Mouse (Mus musculus): ENCODE data around the gene Copg2. TPM values are rescaled to one million over a fixed set of nuclear protein-coding genes. Genes with fewer than 3 reads are reported as not detected.
"Not testable (repeated sequence)": the region's sequence is repeated elsewhere in the genome, so short reads cannot be mapped to it uniquely, and the experiment has no call there.

The Copg2 gene
- polyA plus RNA-seq, 1 experiment, result 81.8 TPM

DNA sequence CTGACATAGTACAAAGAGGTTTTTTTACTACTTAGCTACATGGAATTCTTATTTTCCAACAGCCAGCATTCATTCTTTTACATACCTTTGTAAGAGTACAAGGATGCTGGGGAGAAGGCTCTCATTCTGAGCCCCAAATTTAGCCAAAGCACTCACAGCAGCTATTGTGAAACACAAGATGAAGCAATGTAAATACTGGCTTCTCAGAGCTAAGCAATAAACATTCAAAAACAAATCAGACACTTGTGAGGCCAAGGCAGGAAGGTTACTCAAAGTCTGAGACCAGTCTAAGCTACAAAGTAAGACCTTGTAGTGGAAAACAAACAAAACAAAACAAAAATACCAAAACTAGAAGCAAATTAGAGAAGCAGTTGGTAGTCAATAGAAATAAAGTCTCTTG is 83.0 kb downstream of the Copg2 start:
- Histone ChIP-seq H3K9ac (ENCODE audit: low read depth, poor library complexity, severe bottlenecking) (no peak overlapping the region), H3K27me3 (ENCODE audit: control insufficient read depth, insufficient read depth, low read length, poor library complexity, severe bottlenecking) (no peaks in the 10 kb centered on the region), H3K9me3 (replicated peaks; ENCODE audit: control insufficient read depth, insufficient read depth, low read length, poor library complexity, severe bottlenecking) (no peaks in the 10 kb centered on the region), H3K4me1 (ENCODE audit: control insufficient read depth, insufficient read depth, low read length) (no peaks in the 10 kb centered on the region), H3K27ac (ENCODE audit: insufficient read depth, low read length) (no peak overlapping the region), H3K36me3 (ENCODE audit: control insufficient read depth, insufficient read depth, low read length, poor library complexity, severe bottlenecking) (no peaks in the 10 kb centered on the region; the same call in 1 of the 2 replicates), H3K4me3 (ENCODE audit: low read depth, low read length) (no peak overlapping the region)
- TF ChIP-seq CTCF (IDR thresholded peaks at IDR 0.05; ENCODE audit: low read depth, low read length) (no peak), POLR2A (IDR thresholded peaks at IDR 0.05; ENCODE audit: insufficient read depth, low read length) (no peak), EP300 (IDR thresholded peaks at IDR 0.05; ENCODE audit: insufficient read depth, low read depth, low read length) (no peak)

DNA sequence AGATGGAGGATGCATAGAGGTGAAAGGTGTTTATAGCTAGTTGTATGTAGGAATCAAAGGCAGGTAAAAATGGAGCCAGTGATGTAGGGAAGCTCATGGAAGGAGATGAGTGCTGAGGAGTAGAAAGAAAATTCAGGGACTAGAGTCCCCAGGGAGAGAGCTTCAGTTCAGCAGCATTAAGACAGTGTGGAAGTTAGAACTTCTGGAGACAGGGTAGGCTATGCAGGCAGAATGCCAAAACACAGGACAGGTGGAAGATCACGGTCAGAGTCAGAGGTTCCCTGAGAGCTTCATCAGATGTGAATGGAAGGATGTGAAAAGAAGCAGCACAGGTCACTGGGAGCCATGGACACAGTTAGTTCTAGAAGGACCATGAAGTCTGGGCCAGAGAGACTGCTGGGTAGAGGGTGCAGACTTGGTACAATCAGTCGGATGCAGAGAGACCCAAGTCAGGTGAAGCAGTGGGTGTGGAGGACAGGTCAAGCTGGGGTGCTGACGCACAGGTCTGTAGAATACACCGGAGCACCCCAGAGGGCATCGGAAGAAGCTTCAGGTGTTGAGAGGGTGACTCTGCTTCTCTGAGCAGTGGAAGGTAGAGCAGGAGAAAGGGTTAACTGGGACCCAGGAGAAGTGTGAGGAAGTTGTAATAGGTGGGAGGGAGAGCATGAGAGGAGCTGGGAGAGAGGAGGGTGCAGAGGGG is 91.4 kb downstream of the Copg2 start:
- Histone ChIP-seq H3K9ac (ENCODE audit: low read depth, poor library complexity, severe bottlenecking) (no peak overlapping the region), H3K9me3 (replicated peaks; ENCODE audit: control insufficient read depth, insufficient read depth, low read length, poor library complexity, severe bottlenecking) (no peaks in the 10 kb centered on the region), H3K36me3 (ENCODE audit: control insufficient read depth, insufficient read depth, low read length, poor library complexity, severe bottlenecking) (no peaks in the 10 kb centered on the region), H3K4me3 (ENCODE audit: low read depth, low read length) (no peak overlapping the region), H3K27me3 (ENCODE audit: control insufficient read depth, insufficient read depth, low read length, poor library complexity, severe bottlenecking) (no peaks in the 10 kb centered on the region), H3K4me1 (ENCODE audit: control insufficient read depth, insufficient read depth, low read length) (no peaks in the 10 kb centered on the region), H3K27ac (ENCODE audit: insufficient read depth, low read length) (no peak overlapping the region)
- TF ChIP-seq POLR2A (IDR thresholded peaks at IDR 0.05; ENCODE audit: insufficient read depth, low read length), result no peak
- TF ChIP-seq EP300 (IDR thresholded peaks at IDR 0.05; ENCODE audit: insufficient read depth, low read depth, low read length), result no peak
- TF ChIP-seq CTCF (IDR thresholded peaks at IDR 0.05; ENCODE audit: low read depth, low read length), result no peak

- H3K27ac ChIP-seq (ENCODE audit: insufficient read depth, low read length); H3K9me3 ChIP-seq (replicated peaks; ENCODE audit: control insufficient read depth, insufficient read depth, low read length, poor library complexity, severe bottlenecking); H3K9ac ChIP-seq (ENCODE audit: low read depth, poor library complexity, severe bottlenecking); H3K36me3 ChIP-seq (ENCODE audit: control insufficient read depth, insufficient read depth, low read length, poor library complexity, severe bottlenecking); H3K4me1 ChIP-seq (ENCODE audit: control insufficient read depth, insufficient read depth, low read length); H3K27me3 ChIP-seq (ENCODE audit: control insufficient read depth, insufficient read depth, low read length, poor library complexity, severe bottlenecking); H3K4me3 ChIP-seq (ENCODE audit: low read depth, low read length): not testable (repeated sequence)
These were observed 92.1 kb downstream of the Copg2 start for GRCm38 (mm10) chr6:30804389-30805052.

DNA sequence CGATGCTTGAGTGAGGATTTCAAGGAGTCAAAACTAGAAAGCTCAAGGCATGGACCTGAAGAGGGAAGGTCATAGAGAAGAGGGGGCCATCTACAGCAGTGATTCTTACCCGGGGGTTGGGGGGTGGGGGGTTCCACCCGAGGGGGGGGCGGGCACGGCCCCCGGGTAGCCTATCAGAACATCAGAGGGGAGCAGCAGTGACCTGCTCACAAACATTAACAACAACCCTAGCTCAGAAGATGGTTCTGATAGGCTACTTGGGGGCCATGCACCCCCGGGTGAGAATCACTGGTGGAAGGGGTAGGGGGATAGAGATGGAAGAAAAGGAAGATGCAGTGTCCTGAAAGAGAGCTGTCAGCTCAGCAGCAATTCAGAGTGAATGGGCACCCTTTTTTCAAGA is 93.7 kb downstream of the Copg2 start:
- H3K27me3 ChIP-seq (ENCODE audit: control insufficient read depth, insufficient read depth, low read length, poor library complexity, severe bottlenecking); H3K4me1 ChIP-seq (ENCODE audit: control insufficient read depth, insufficient read depth, low read length); H3K9ac ChIP-seq (ENCODE audit: low read depth, poor library complexity, severe bottlenecking); H3K4me3 ChIP-seq (ENCODE audit: low read depth, low read length); H3K27ac ChIP-seq (ENCODE audit: insufficient read depth, low read length); H3K36me3 ChIP-seq (ENCODE audit: control insufficient read depth, insufficient read depth, low read length, poor library complexity, severe bottlenecking); H3K9me3 ChIP-seq (replicated peaks; ENCODE audit: control insufficient read depth, insufficient read depth, low read length, poor library complexity, severe bottlenecking): not testable (repeated sequence)

GRCm38 (mm10) chr6:30751209-30751608 is 145.4 kb downstream of the Copg2 start:
- no peak overlapping the region for H3K4me3 ChIP-seq (ENCODE audit: low read depth, low read length)
- no peak overlapping the region for H3K9ac ChIP-seq (ENCODE audit: low read depth, poor library complexity, severe bottlenecking)
- H3K27ac ChIP-seq (ENCODE audit: insufficient read depth, low read length), result no peak overlapping the region
- H3K4me1 ChIP-seq (ENCODE audit: control insufficient read depth, insufficient read depth, low read length), result no peaks in the 10 kb centered on the region
- TF ChIP-seq EP300 (IDR thresholded peaks at IDR 0.05; ENCODE audit: insufficient read depth, low read depth, low read length), result no peak
- no peak for TF ChIP-seq CTCF (IDR thresholded peaks at IDR 0.05; ENCODE audit: low read depth, low read length)
- TF ChIP-seq POLR2A (IDR thresholded peaks at IDR 0.05; ENCODE audit: insufficient read depth, low read length), result no peak
- H3K9me3 ChIP-seq (replicated peaks; ENCODE audit: control insufficient read depth, insufficient read depth, low read length, poor library complexity, severe bottlenecking), result no peaks in the 10 kb centered on the region
- H3K36me3 ChIP-seq (ENCODE audit: control insufficient read depth, insufficient read depth, low read length, poor library complexity, severe bottlenecking), result peaks cover 25% of the 10 kb centered on the region
- no peaks in the 10 kb centered on the region for H3K27me3 ChIP-seq (ENCODE audit: control insufficient read depth, insufficient read depth, low read length, poor library complexity, severe bottlenecking)

DNA sequence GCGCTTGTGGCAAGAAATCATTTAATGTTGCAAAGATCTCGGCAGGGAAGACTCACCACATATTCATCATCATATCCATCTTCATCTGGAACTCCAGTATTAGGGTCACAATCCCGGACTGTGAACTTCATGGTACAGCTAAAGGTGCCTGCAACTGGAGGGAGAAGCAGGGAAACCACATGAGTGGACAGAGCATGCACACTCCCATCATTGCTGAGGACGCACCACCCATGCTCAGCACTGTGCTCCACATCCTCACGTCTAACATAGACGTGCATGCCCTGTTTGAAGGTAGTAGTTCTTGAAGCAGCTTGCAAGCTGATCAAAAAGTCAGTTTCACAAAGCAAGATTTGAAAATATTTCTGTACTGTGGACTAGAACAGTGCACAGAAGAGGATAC is 146.1 kb downstream of the Copg2 start:
- H3K4me1 ChIP-seq (ENCODE audit: control insufficient read depth, insufficient read depth, low read length), result no peaks in the 10 kb centered on the region
- H3K27ac ChIP-seq (ENCODE audit: insufficient read depth, low read length), result no peak overlapping the region
- no peak overlapping the region for H3K4me3 ChIP-seq (ENCODE audit: low read depth, low read length)
- peaks cover 31% of the 10 kb centered on the region for H3K36me3 ChIP-seq (ENCODE audit: control insufficient read depth, insufficient read depth, low read length, poor library complexity, severe bottlenecking)
- no peaks in the 10 kb centered on the region for H3K27me3 ChIP-seq (ENCODE audit: control insufficient read depth, insufficient read depth, low read length, poor library complexity, severe bottlenecking)
- H3K9me3 ChIP-seq (replicated peaks; ENCODE audit: control insufficient read depth, insufficient read depth, low read length, poor library complexity, severe bottlenecking), result no peaks in the 10 kb centered on the region
- TF ChIP-seq POLR2A (IDR thresholded peaks at IDR 0.05; ENCODE audit: insufficient read depth, low read length), result no peak
- H3K9ac ChIP-seq (ENCODE audit: low read depth, poor library complexity, severe bottlenecking), result no peak overlapping the region

All from ES-Bruce4 (cell line).